Mouse (Mus musculus) thymus, adult 2 months (tissue): ENCODE results near the gene Ces2a.

ENCODE experiments used
- CTCF ChIP-seq: fragments of 200-500 bp; IDR thresholded peaks from 2 replicates; pipeline ENCODE4 v1.5.1; 2012; ENCODE audit warnings: mild to moderate bottlenecking, control low read depth, low read length, moderate library complexity, borderline replicate concordance; ENCODE audit not compliant: control insufficient read depth, poor library complexity, insufficient read depth; ENCODE audit errors: extremely low read depth
- POLR2A ChIP-seq: fragments of 200-500 bp; IDR thresholded peaks from 2 replicates; pipeline ENCODE4 v1.6.1; 2012; ENCODE audit warnings: mild to moderate bottlenecking, low read length, control low read depth, moderate library complexity; ENCODE audit not compliant: control insufficient read depth, poor library complexity, insufficient read depth; ENCODE audit errors: extremely low read depth

GRCm38 (mm10) chr8:104766485-104766884 lies 32.7 kb downstream of the Ces2a start:
- TF ChIP-seq POLR2A (no peak), CTCF (no peak)
